Mouse (Mus musculus) midbrain, postnatal 0 days (tissue): ENCODE results near the gene Lamb2. TPM values are rescaled to one million over a fixed set of nuclear protein-coding genes. Genes with fewer than 3 reads are reported as not detected.
A peak's percentile ranks its signal among the peaks of the same experiment; 100 is the strongest.

Experiments used
- ATAC-seq: fragments of 200-750 bp; cut with Nextera tagmentation; 2 replicates; pipeline ENCODE4 v1.8.0; 2017; ENCODE audit warnings: moderate number of reproducible peaks, mild to moderate bottlenecking, moderate TSS enrichment, moderate library complexity; ENCODE audit not compliant: low FRiP score
- DNase-seq: peaks from one replicate; pipeline ENCODE4 v3.0.0-alpha.2; 2015; ENCODE audit warnings: low spot score
- H3K27ac ChIP-seq: fragments of 300-500 bp; sonication (generic); 2 replicates; pipeline ENCODE4 v1.5.1; 2014; ENCODE audit warnings: low read depth, mild to moderate bottlenecking, low read length, mixed read lengths
- H3K27me3 ChIP-seq: fragments of 300-500 bp; sonication (generic); 2 replicates; pipeline ENCODE4 v1.6.1; 2014; ENCODE audit warnings: low read length, control low read depth, mixed read lengths; ENCODE audit not compliant: insufficient read depth
- H3K36me3 ChIP-seq: fragments of 300-500 bp; sonication (generic); 2 replicates; pipeline ENCODE4 v1.6.1; 2014; ENCODE audit warnings: low read length, control low read depth, mixed read lengths; ENCODE audit not compliant: insufficient read depth
- H3K4me1 ChIP-seq: fragments of 300-500 bp; sonication (generic); 2 replicates; pipeline ENCODE4 v1.6.1; 2014; ENCODE audit warnings: mild to moderate bottlenecking, control low read depth, antibody characterized with exemption, low read length, mixed read lengths; ENCODE audit not compliant: insufficient read depth
- H3K4me2 ChIP-seq: fragments of 300-500 bp; sonication (generic); 2 replicates; pipeline ENCODE4 v1.6.1; 2014; ENCODE audit warnings: low read depth, mild to moderate bottlenecking, low read length, mixed read lengths; ENCODE audit not compliant: poor library complexity, severe bottlenecking
- H3K4me3 ChIP-seq: fragments of 300-500 bp; sonication (generic); 2 replicates; pipeline ENCODE4 v1.5.1; 2014; ENCODE audit warnings: low read depth, mild to moderate bottlenecking, low read length, moderate library complexity
- H3K9ac ChIP-seq: fragments of 300-500 bp; sonication (generic); replicated peaks from 2 replicates; pipeline ENCODE4 v1.6.1; 2014; ENCODE audit warnings: mild to moderate bottlenecking, low read length, moderate library complexity, mixed read lengths; ENCODE audit not compliant: poor library complexity, severe bottlenecking
- H3K9me3 ChIP-seq: fragments of 300-500 bp; sonication (generic); 2 replicates; pipeline ENCODE4 v1.6.1; 2016; ENCODE audit warnings: low read length, control low read depth
- CTCF ChIP-seq: IDR thresholded peaks from 2 replicates; pipeline ENCODE4 v1.5.1; 2016; ENCODE audit warnings: antibody characterized with exemption, mild to moderate bottlenecking
- WGBS: fragments of 180-500 bp; shearing (Covaris S2); extraction: QIAGEN DNeasy Blood & Tissue Kit; methylation state at CpG from one replicate; pipeline ENCODE4 v1.1.7; 2014; 5-methylcytosine and 5-hydroxymethylcytosine counted together
- polyA plus RNA-seq: library from polyadenylated mRNA; unstranded; fragments of >200 nt; fragmentation: Nextera tagmentation; extraction: Ambion mirVana; gene quantifications from 2 replicates; pipeline ENCODE4 v1.2.1, GENCODE M21; 2015
- total RNA-seq: library from RNA; depleted of rRNA; stranded (reverse); fragments of >200 nt; gene quantifications from 2 replicates; pipeline ENCODE4 v1.2.3, GENCODE M21; 2014

Gene Lamb2
- total and polyA plus RNA-seq, 2 experiments from 2014 or later, result 18.5 to 56.5 TPM

DNA sequence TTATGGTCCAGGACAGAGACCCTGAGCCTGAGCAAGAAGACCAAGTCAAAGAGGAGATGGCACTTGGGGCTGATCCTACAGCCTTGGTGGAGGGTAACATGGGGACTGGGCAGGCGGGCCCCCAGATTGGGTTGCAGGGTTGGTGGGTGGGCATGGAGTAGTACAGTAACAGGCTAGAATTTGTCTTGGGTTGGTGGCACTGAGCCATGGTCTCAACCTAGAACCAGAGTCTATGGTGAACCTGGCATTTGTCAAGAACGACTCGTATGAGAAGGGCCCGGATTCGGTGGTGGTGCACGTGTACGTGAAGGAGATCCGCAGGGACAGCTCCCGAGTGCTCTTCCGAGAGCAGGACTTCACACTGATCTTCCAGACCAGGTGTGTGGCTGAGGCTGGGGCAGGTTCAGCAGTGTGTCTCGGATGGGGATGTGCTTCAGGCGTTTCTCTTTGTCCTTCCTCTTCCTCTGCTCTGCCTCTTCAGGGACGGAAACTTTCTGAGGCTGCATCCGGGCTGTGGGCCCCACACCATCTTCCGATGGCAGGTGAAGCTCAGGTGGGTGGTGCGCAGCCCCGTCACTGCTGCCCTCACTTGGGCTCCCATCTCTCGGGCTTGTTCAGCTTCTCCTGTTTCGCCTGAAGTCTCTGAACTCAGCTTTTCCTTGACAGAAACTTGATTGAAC is 14.8 kb downstream of the Lamb2 start:
- H3K9ac ChIP-seq, result no peak overlapping the region
- H3K27ac ChIP-seq, result no peak overlapping the region
- H3K4me1 ChIP-seq, result 0 out of 2 replicates have a peak, but pooled peaks cover 9% of the 10 kb centered on the region
- no peak overlapping the region for H3K4me3 ChIP-seq
- no peak overlapping the region for H3K4me2 ChIP-seq
- ATAC-seq, result no peak
- DNase-seq, result no peak
- 95% methylated on average over 19 of the region's 19 CpGs for WGBS
- H3K27me3 ChIP-seq, result no peaks in the 10 kb centered on the region
- TF ChIP-seq CTCF, result no peak
- H3K36me3 ChIP-seq, result peaks cover 67% of the 10 kb centered on the region
- H3K9me3 ChIP-seq, result no peaks in the 10 kb centered on the region

DNA sequence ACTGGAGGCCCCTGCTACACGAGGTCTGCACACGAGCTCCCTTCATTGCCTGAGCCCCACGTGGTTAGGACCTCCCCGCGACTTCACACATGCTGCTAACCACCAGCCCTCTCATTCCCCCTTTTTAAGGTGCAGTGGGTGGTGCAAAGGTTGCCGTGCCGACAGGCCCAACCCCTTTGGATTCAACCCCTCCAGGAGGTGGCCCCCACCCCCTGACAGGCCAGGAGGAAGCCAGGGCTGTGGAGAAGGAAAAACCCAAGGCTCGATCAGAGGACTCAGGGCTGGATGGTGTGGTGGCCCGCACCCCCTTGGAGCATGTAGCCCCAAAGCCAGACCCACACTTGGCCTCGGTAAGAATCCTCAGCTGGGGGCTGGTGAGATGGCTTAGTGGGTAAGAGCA is 15.4 kb downstream of the Lamb2 start:
- DNase-seq, result no peak
- H3K36me3 ChIP-seq, result peaks cover 74% of the 10 kb centered on the region
- no peak for TF ChIP-seq CTCF
- no peak overlapping the region for H3K4me3 ChIP-seq
- no peak overlapping the region for H3K27ac ChIP-seq
- H3K4me1 ChIP-seq, result 0 out of 2 replicates have a peak, but pooled peaks cover 8% of the 10 kb centered on the region
- H3K9me3 ChIP-seq, result no peaks in the 10 kb centered on the region
- H3K9ac ChIP-seq, result no peak overlapping the region
- 86% methylated on average over 10 of the region's 10 CpGs for WGBS
- no peak for ATAC-seq
- no peaks in the 10 kb centered on the region for H3K27me3 ChIP-seq
- no peak overlapping the region for H3K4me2 ChIP-seq

DNA sequence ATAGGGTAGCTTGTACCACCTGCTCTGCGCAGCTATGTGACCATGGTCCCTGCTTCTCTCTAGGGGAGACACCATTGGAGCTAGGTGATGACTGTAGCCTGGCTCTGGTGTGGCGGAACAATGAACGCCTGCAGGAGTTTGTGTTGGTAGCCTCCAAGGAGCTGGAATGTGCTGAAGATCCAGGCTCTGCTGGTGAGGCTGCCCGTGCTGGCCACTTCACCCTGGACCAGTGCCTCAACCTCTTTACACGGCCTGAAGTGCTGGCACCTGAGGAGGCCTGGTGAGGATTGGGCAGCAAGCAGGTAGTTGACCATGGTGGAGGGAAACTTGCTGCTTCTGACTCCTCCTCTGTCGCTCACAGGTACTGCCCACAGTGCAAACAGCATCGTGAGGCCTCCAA is 19.7 kb downstream of the Lamb2 start:
- Histone ChIP-seq H3K4me2 (no peak overlapping the region), H3K27ac (no peak overlapping the region), H3K9ac (no peak overlapping the region), H3K4me3 (no peak overlapping the region), H3K27me3 (no peaks in the 10 kb centered on the region), H3K36me3 (peaks cover 79% of the 10 kb centered on the region), H3K9me3 (no peaks in the 10 kb centered on the region), H3K4me1 (no peaks in the 10 kb centered on the region)
- DNase-seq (no peak), ATAC-seq (no peak)
- 93% methylated on average over 7 of the region's 7 CpGs for WGBS
- TF ChIP-seq CTCF, result no peak

GRCm38 (mm10) chr9:108499943-108500342 is 20.4 kb downstream of the Lamb2 start:
- Histone ChIP-seq H3K4me2 (no peak overlapping the region), H3K4me3 (no peak overlapping the region), H3K27ac (no peak overlapping the region), H3K27me3 (no peaks in the 10 kb centered on the region), H3K36me3 (peaks cover 72% of the 10 kb centered on the region), H3K4me1 (no peaks in the 10 kb centered on the region), H3K9ac (no peak overlapping the region), H3K9me3 (no peaks in the 10 kb centered on the region)
- no peak for DNase-seq
- no peak for TF ChIP-seq CTCF
- WGBS, result 96% methylated on average over 15 of the region's 15 CpGs
- no peak for ATAC-seq

GRCm38 (mm10) chr9:108506901-108507300 is 27.4 kb downstream of the Lamb2 start:
- peak overlapping the region; percentile 77; the same call in 1 of the 2 replicates for H3K4me2 ChIP-seq
- no peaks in the 10 kb centered on the region for H3K27me3 ChIP-seq
- no peak for ATAC-seq
- H3K9ac ChIP-seq, result no peak overlapping the region
- H3K36me3 ChIP-seq, result peaks cover 17% of the 10 kb centered on the region
- DNase-seq, result no peak
- 92% methylated on average over 7 of the region's 7 CpGs for WGBS
- no peaks in the 10 kb centered on the region for H3K9me3 ChIP-seq
- no peak for TF ChIP-seq CTCF
- peaks cover 9% of the 10 kb centered on the region; the same call in 1 of the 2 replicates for H3K4me1 ChIP-seq
- peak overlapping the region; percentile 45; the same call in 1 of the 2 replicates for H3K4me3 ChIP-seq
- H3K27ac ChIP-seq, result peak overlapping the region; percentile 53; the same call in 1 of the 2 replicates

GRCm38 (mm10) chr9:108507619-108508434 is 28.3 kb downstream of the Lamb2 start, which contains the start of gene Qars:
Qars (plus strand) TSS chr9:108507706.
- no peaks in the 10 kb centered on the region for H3K9me3 ChIP-seq
- TF ChIP-seq CTCF, result no peak
- under 1% methylated on average over 37 of the region's 37 CpGs for WGBS
- peak within 1 kb of the TSS; percentile 77 for H3K4me2 ChIP-seq
- H3K27ac ChIP-seq, result peak within 1 kb of the TSS; percentile 53
- peak within 1 kb of the TSS; percentile 45 for H3K4me3 ChIP-seq
- peak; percentile 95 for ATAC-seq
- H3K36me3 ChIP-seq, result peaks cover 25% of the 10 kb centered on the region
- no peaks in the 10 kb centered on the region for H3K27me3 ChIP-seq
- H3K4me1 ChIP-seq, result peaks cover 9% of the 10 kb centered on the region; the same call in 1 of the 2 replicates
- DNase-seq, result peak; percentile 97
- H3K9ac ChIP-seq, result peak within 1 kb of the TSS; percentile 55
